38 mouse cellular contexts compared by ENCODE assay signal in the genomic region with DNA sequence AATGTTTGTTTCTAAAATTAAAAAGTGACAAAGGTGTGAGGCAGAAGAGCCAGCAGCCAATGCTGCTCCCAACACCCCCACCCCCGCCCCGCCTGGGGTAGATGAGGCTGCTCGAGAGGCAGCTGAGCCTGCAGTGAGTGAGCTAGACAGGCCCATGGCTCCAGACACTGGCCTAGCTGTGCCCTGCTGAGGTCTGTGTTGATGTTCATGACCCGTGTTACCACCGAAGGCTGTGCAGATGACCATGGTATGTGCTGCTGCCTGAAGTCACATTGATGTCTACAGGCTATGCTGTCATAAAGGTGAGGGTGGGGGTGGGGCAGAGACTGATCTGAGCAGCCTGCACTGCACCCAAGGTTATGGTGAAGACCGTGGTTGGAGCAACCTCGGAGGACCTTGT. TPM values are rescaled to one million over a fixed set of nuclear protein-coding genes. Genes with fewer than 3 reads are reported as not detected.
"Had no signal": no experiment of that assay in that cellular context is flagged by ENCODE, and none has a peak within 500 bp of the region (broad histone marks: within the 10 kb centered on the region; RNA-seq: fewer than 3 reads in every experiment).

No protein-coding gene starts in this region.

- ATAC-seq: forebrain, postnatal 0 days; hindbrain, embryonic 16.5 days; inflammation-experienced regulatory T-cells, adult 6 months; intestine, embryonic 15.5 days; intestine, postnatal 0 days; liver, embryonic 12.5 days had no signal

- H3K9me3 ChIP-seq: heart, embryonic 10.5 days; heart, embryonic 12.5 days; hindbrain, embryonic 10.5 days; hindbrain, embryonic 12.5 days; intestine, embryonic 15.5 days; liver, embryonic 12.5 days had no signal

- DNase-seq: forebrain, postnatal 0 days; gastrocnemius, postnatal 25 days; heart, adult 18-20 months; heart, postnatal 10 days; heart, postnatal 4 days; kidney, adult 18-20 months; kidney, adult 8-10 months; kidney, postnatal 14 days; kidney, postnatal 36 days had no signal

- H3K4me1 ChIP-seq: heart, embryonic 10.5 days; heart, embryonic 12.5 days; hindbrain, embryonic 12.5 days; intestine, embryonic 15.5 days; liver, embryonic 12.5 days had no signal

- H3K4me2 ChIP-seq: heart, embryonic 12.5 days; hindbrain, embryonic 12.5 days; hindbrain, embryonic 14.5 days; intestine, embryonic 15.5 days; liver, embryonic 12.5 days had no signal

- H3K36me3 ChIP-seq: heart, embryonic 10.5 days; heart, embryonic 12.5 days; hindbrain, embryonic 10.5 days; hindbrain, embryonic 12.5 days; intestine, embryonic 15.5 days; liver, embryonic 12.5 days had no signal

- H3K9ac ChIP-seq: forebrain, postnatal 0 days; heart, embryonic 12.5 days; hindbrain, embryonic 12.5 days; hindbrain, embryonic 14.5 days; intestine, embryonic 15.5 days; liver, embryonic 12.5 days had no signal

- H3K27ac ChIP-seq: heart, embryonic 10.5 days; hindbrain, embryonic 10.5 days; hindbrain, embryonic 12.5 days; hindbrain, embryonic 14.5 days; intestine, embryonic 15.5 days; layer of hippocampus, adult 2 months; left cerebral cortex, adult 2 months; liver, embryonic 12.5 days had no signal

- H3K4me3 ChIP-seq: heart, embryonic 10.5 days; heart, embryonic 12.5 days; hindbrain, embryonic 10.5 days; hindbrain, embryonic 12.5 days; intestine, embryonic 15.5 days; layer of hippocampus, adult 2 months; left cerebral cortex, adult 2 months; liver, embryonic 12.5 days had no signal

- H3K27me3 ChIP-seq: hindbrain, embryonic 12.5 days; intestine, embryonic 15.5 days had no signal

RNA-seq across cellular contexts. Expression of gene Gm45213, which starts 55.4 kb away (rescaled TPM):
- total RNA-seq: forebrain, postnatal 0 days; gastrocnemius, adult 18-20 months; gastrocnemius, adult 8-10 months; gastrocnemius, postnatal 25 days; gastrocnemius, postnatal 4 days; granulocyte monocyte progenitor cell, adult 5-6 weeks; heart, adult 18-20 months; heart, adult 8-10 months; heart, postnatal 10 days; heart, postnatal 25 days; heart, postnatal 4 days; layer of hippocampus, adult 2 months; layer of hippocampus, postnatal 10 days; layer of hippocampus, postnatal 25 days; left cerebral cortex, adult 2 months; left cerebral cortex, postnatal 14 days; left cerebral cortex, postnatal 36 days; liver, adult 2 months had no signal
- polyA plus RNA-seq: forebrain, postnatal 0 days; heart, embryonic 10.5 days; heart, embryonic 12.5 days; heart, embryonic 14.5 days; heart, embryonic 16.5 days; hindbrain, embryonic 10.5 days; hindbrain, embryonic 12.5 days; hindbrain, embryonic 14.5 days; hindbrain, embryonic 16.5 days; inflammation-experienced regulatory T-cells, adult 6 months; intestine, embryonic 15.5 days; intestine, postnatal 0 days; kidney, embryonic 14.5 days; kidney, embryonic 16.5 days; limb, embryonic 11.5 days; limb, embryonic 14.5 days; liver, adult 2 months; liver, embryonic 12.5 days had no signal
